Mouse (Mus musculus) bone marrow, adult 2 months (tissue): ENCODE data around the gene Hebp1. TPM values are rescaled to one million over a fixed set of nuclear protein-coding genes. Genes with fewer than 3 reads are reported as not detected.

Source experiments
- H3K27ac ChIP-seq: fragments of 200-500 bp; 2 replicates; pipeline ENCODE4 v1.5.1; 2012; ENCODE audit warnings: low read depth, mild to moderate bottlenecking, control low read depth, inconsistent platforms, low read length; ENCODE audit not compliant: control insufficient read depth, poor library complexity, insufficient read depth
- H3K4me1 ChIP-seq: fragments of 200-500 bp; 2 replicates; pipeline ENCODE4 v1.6.1; 2011; ENCODE audit warnings: low read length; ENCODE audit not compliant: control insufficient read depth, insufficient read depth
- H3K4me3 ChIP-seq: fragments of 200-500 bp; replicated peaks from 2 replicates; pipeline ENCODE3; 2011; ENCODE audit warnings: mild to moderate bottlenecking, low read depth, low read length, control low read depth; ENCODE audit not compliant: control insufficient read depth
- CTCF ChIP-seq: fragments of 200-500 bp; IDR thresholded peaks from 2 replicates; pipeline ENCODE4 v1.5.1; 2011; ENCODE audit warnings: low read length, control low read depth; ENCODE audit not compliant: control insufficient read depth, insufficient read depth
- POLR2A ChIP-seq: fragments of 200-500 bp; IDR thresholded peaks from 2 replicates; pipeline ENCODE4 v1.6.1; 2011; ENCODE audit warnings: low read depth, mild to moderate bottlenecking, control low read depth, low read length, borderline replicate concordance; ENCODE audit not compliant: control insufficient read depth
- WGBS: fragments of 180-500 bp; shearing (Covaris S2); methylation state at CpG from one replicate; pipeline ENCODE4 v1.1.7; 2018; 5-methylcytosine and 5-hydroxymethylcytosine counted together
- polyA plus RNA-seq: library from polyadenylated mRNA; stranded (reverse); fragments of >200 nt; gene quantifications from 2 replicates; pipeline ENCODE4 v1.2.4, GENCODE M21; 2011; ENCODE audit warnings: low replicate concordance; ENCODE audit not compliant: missing spikeins, insufficient read depth, insufficient read length

Gene Hebp1
- polyA plus RNA-seq, 1 experiment: 103 TPM

- TF ChIP-seq CTCF (no peak), POLR2A (no peak)
- no peaks in the 10 kb centered on the region for H3K4me1 ChIP-seq
- no peak within 1 kb of the TSS for H3K4me3 ChIP-seq
- WGBS: 81% methylated on average over 5 of the region's 5 CpGs
- no peak within 1 kb of the TSS for H3K27ac ChIP-seq
Observed at GRCm38 (mm10) chr6:135118183-135118582, 79.6 kb downstream of the Hebp1 start, which contains the start of gene Gprc5d. Gene Gprc5d (minus strand): TSS chr6:135118283.

GRCm38 (mm10) chr6:135116479-135116878 is 81.3 kb downstream of the Hebp1 start:
- 30% methylated on average over 8 of the region's 8 CpGs for WGBS
- Histone ChIP-seq H3K27ac (no peak overlapping the region), H3K4me1 (no peaks in the 10 kb centered on the region), H3K4me3 (no peak overlapping the region)
- TF ChIP-seq CTCF: no peak
- no peak for TF ChIP-seq POLR2A

DNA sequence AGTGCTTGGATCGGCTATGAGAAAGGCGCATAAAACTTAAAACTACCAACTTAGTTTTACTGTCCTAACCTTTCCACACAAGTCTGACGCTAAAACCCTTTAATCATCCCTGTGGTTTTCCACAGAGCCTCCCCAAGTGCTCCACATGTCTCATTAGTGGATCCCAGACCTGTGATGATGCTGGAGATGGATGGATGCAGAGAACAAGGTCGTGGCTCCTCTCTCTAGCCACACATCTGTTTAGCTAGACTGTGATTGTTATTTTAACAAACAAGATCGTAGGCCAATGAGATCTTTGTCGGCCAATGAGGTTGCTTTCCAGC is 84.7 kb downstream of the Hebp1 start:
- Histone ChIP-seq H3K4me3 (no peak overlapping the region), H3K4me1 (no peaks in the 10 kb centered on the region; the same call in 1 of the 2 replicates), H3K27ac (no peak overlapping the region)
- no peak for TF ChIP-seq POLR2A
- TF ChIP-seq CTCF: no peak
- WGBS: 66% methylated on average over 6 of the region's 6 CpGs

DNA sequence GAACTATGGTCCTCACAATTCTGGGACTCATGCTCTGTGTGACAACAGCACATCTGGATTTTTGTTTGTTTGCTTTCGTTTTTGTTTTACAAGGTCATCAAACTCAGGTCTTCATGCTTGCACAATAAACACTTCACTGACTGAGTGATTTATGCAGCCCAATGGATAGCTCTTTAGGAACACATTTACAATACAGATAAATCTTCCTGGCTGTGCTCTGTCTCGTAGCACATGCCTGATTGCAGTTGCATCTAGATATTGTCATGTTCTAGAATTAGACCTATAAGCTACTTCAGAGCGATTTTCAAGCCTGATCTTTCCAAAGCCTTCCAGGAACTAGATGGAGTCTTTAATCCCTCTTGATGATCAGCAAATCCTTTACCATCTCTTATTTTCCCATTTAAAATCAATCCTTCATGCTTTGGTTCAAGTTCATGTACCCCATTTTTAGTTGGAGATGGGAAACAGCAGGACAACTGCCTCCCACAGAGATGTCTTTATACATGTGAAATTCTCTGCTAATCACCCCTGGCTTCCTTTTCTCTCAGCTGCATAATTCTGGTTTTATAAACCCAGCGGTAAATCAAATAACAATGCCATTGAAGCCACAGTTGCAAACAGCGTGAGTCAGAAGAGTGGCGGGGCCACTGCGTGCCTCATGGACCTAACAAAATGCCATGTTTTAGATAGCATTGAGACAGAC is 85.3 kb downstream of the Hebp1 start:
- TF ChIP-seq CTCF (no peak), POLR2A (no peak)
- WGBS: 68% methylated on average over 7 of the region's 7 CpGs
- Histone ChIP-seq H3K4me3 (no peak overlapping the region), H3K4me1 (no peaks in the 10 kb centered on the region; the same call in 1 of the 2 replicates), H3K27ac (no peak overlapping the region)

- no peak for TF ChIP-seq POLR2A
- no peak for TF ChIP-seq CTCF
- no peak overlapping the region for H3K27ac ChIP-seq
- 78% methylated on average over 6 of the region's 6 CpGs for WGBS
- no peaks in the 10 kb centered on the region; the same call in 1 of the 2 replicates for H3K4me1 ChIP-seq
- H3K4me3 ChIP-seq: no peak overlapping the region
Observed at GRCm38 (mm10) chr6:135107014-135107413, 90.8 kb downstream of the Hebp1 start.

GRCm38 (mm10) chr6:135102736-135103303 is 95.0 kb downstream of the Hebp1 start:
- WGBS: 77% methylated on average over 5 of the region's 5 CpGs
- Histone ChIP-seq H3K4me3 (no peak overlapping the region), H3K4me1 (no peaks in the 10 kb centered on the region), H3K27ac (no peak overlapping the region)
- TF ChIP-seq POLR2A (no peak), CTCF (no peak)

DNA sequence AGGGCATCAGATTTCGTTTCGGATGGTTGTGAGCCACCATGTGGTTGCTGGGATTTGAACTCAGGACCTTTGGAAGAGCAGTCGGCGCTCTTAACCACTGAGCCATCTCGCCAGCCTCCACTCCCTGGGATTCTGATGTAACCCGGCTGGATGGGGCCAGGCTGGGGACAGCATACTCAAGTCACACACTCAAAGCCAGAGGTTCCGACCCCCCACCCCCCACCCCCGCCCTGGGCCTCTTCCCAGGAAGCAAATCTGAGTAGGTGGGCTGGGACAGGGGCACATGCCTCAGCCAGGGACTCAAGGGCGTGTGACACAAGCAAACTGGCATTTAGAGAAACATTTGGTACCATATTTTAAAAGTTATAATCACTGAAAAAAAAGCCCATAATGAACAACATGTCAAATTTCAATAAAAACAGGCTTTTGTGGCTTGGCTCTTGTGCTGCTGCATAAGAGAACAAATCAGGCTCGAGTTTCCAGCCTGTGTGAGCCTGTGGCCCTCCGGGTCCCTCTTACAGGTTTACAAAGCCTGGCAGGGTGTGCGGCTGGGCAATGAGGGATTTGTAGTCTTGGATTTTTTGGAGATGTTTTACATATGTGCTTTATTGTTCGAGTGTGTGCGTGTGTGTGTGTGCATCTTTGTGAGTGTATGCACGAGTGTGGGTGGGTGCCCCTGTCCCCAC is 96.9 kb downstream of the Hebp1 start:
- TF ChIP-seq CTCF (no peak), POLR2A (no peak)
- WGBS: 79% methylated on average over 15 of the region's 15 CpGs
- H3K4me1 ChIP-seq: no peaks in the 10 kb centered on the region
- H3K4me3 ChIP-seq: no peak overlapping the region
- no peak overlapping the region for H3K27ac ChIP-seq

GRCm38 (mm10) chr6:135092798-135093470 is 104.9 kb downstream of the Hebp1 start:
- Histone ChIP-seq H3K4me3 (no peak overlapping the region), H3K4me1 (no peaks in the 10 kb centered on the region; the same call in 1 of the 2 replicates), H3K27ac (no peak overlapping the region)
- no peak for TF ChIP-seq POLR2A
- no peak for TF ChIP-seq CTCF
- WGBS: 86% methylated on average over 12 of the region's 12 CpGs
